Mouse (Mus musculus) C2C12 (cell line): ENCODE results near the gene Ctss.

Source experiments
- CEBPB ChIP-seq: IDR thresholded peaks from one replicate; pipeline ENCODE4 v1.6.1; 2011; ENCODE audit warnings: low read depth, mild to moderate bottlenecking, control low read depth, moderate library complexity
- CTCF ChIP-seq: IDR thresholded peaks from one replicate; pipeline ENCODE4 v1.5.1; 2011; ENCODE audit not compliant: control insufficient read depth, insufficient read depth, insufficient read length
- MAX ChIP-seq: IDR thresholded peaks from one replicate; pipeline ENCODE4 v1.6.1; 2011; ENCODE audit warnings: mild to moderate bottlenecking, control low read depth
- USF1 ChIP-seq: IDR thresholded peaks from one replicate; pipeline ENCODE4 v1.6.1; 2011; ENCODE audit warnings: low read depth, mild to moderate bottlenecking, control low read depth, moderate library complexity

- TF ChIP-seq CTCF (peak; percentile 26), CEBPB (no peak), MAX (no peak), USF1 (no peak)
These were observed 32.2 kb upstream of the Ctss start for GRCm38 (mm10) chr3:95494342-95494741.
